Mouse (Mus musculus): Measurements from ENCODE around the gene Gm2026. TPM values are rescaled to one million over a fixed set of nuclear protein-coding genes. Genes with fewer than 3 reads are reported as not detected.

The Gm2026 gene
- 11.2 TPM for polyA plus RNA-seq (2014; fragmentation: Illumina TruSeq; extraction: RNeasy Lipid Tissue Mini Kit (QIAGEN cat#74804); ENCODE audit: low read depth, low replicate concordance)

DNA sequence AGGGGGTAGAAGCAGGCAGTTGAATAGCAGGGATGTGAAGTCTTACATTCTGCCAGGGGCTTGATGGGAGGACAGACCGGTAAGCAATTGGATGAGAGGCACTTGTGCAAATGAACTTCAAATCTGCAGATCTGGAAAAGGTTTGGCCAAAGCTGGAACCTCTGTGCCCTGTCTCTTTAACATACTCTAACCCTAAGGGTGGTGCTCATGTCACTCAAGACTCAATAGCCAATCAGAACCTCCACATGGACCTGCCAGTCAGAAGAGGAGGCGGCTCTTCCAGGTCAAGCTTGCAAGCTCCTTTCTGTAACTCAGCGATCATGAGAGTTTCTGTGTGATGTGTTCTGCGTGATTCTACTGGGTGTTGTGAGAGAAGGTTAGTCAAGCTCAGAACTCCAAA lies at the start of gene Gm2026:
Gm2026 (plus strand) TSS at position 301 of the 400 bp plus-strand sequence.

DNA sequence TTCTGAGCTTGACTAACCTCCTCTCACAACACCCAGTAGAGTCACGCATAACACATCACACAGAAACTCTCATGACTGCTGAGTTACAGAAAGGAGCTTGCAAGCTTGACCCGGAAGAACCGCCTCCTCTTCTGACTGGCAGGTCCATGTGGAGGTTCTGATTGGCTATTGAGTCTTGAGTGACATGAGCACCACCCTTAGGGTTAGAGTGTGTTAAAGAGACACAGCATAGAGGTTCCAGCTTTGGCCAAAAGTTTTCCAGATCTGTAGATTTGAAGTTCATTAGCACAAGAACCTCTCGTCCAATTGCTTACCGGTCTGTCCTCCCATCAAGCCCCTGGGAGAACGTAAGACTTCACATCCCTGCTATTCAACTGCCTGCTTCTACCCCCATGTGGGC lies 34.1 kb upstream of the Gm2026 start, which contains the start of gene Zfp966:
Zfp966 (minus strand) TSS at position 101 of the 400 bp plus-strand sequence.

Other genes starting within 250 kb of the Gm2026 start
- gene Gm2007, start 223.8 kb upstream of the Gm2026 start, polyA plus RNA-seq (2014; fragmentation: Illumina TruSeq; extraction: RNeasy Lipid Tissue Mini Kit (QIAGEN cat#74804); ENCODE audit: low read depth, low replicate concordance) = 25.7 TPM
- 5.8 TPM for gene Gm14288, start 164.2 kb upstream of the Gm2026 start, polyA plus RNA-seq (2014; fragmentation: Illumina TruSeq; extraction: RNeasy Lipid Tissue Mini Kit (QIAGEN cat#74804); ENCODE audit: low read depth, low replicate concordance)
- gene Gm6710, start 96.1 kb upstream of the Gm2026 start, polyA plus RNA-seq (2014; fragmentation: Illumina TruSeq; extraction: RNeasy Lipid Tissue Mini Kit (QIAGEN cat#74804); ENCODE audit: low read depth, low replicate concordance) = 7.9 TPM
- 7.1 TPM for gene Zfp966, start 34.2 kb upstream of the Gm2026 start, polyA plus RNA-seq (2014; fragmentation: Illumina TruSeq; extraction: RNeasy Lipid Tissue Mini Kit (QIAGEN cat#74804); ENCODE audit: low read depth, low replicate concordance)
- gene Gm2004, start 184.5 kb downstream of the Gm2026 start, polyA plus RNA-seq (2014; fragmentation: Illumina TruSeq; extraction: RNeasy Lipid Tissue Mini Kit (QIAGEN cat#74804); ENCODE audit: low read depth, low replicate concordance) = 0.86 TPM

Data from adipose tissue, adult 10 weeks (tissue).